Mouse (Mus musculus): ENCODE data around the gene Cd274. TPM values are rescaled to one million over a fixed set of nuclear protein-coding genes. Genes with fewer than 3 reads are reported as not detected.

Gene Cd274
- polyA plus RNA-seq, 1 experiment from 2014 or later = 0.14 TPM

DNA sequence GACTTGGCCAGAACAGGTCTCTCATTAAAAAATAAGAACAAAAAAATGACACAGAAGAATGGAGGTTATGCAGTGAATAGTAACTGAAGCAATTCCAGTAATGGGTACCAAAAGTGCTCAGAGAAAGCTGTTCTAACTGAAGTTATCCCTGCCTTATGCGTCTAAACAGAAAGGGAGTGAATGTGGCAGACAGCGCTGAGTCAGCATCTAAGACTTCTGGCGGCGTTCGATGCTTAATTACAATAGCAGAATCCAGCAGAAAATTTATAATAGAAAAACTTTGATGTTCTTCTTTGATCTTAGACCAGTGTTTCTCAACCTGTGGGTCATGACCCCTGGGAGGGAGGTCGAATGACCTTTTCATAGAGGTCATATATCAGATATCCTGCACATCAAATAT, 21.6 kb upstream of the Cd274 start:
- 82% methylated on average over 6 of the region's 6 CpGs for WGBS
- H3K27ac ChIP-seq = no peak overlapping the region

DNA sequence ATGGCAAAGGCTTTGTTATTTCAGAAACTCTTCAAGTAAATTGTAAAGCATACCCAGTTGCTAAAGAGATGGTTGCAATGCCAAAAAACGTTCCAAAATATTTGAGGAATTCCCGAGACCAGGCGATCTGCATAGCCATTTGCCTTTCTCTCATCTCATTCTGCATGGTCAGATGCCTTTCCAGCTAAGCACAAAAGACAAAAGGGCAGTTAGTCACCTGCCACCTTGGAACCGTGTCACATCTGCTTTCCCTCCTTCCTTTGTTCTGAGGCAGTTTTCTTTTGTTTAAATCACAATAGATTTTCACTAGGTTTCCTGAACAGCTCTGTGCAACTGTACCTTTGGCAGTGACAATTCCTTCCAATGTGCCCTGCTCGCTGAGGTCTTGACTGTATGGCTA, 16.3 kb upstream of the Cd274 start:
- peaks cover 5% of the 10 kb centered on the region for H3K36me3 ChIP-seq
- H3K9me3 ChIP-seq = no peaks in the 10 kb centered on the region
- H3K4me1 ChIP-seq = no peaks in the 10 kb centered on the region
- H3K4me3 ChIP-seq = no peak overlapping the region
- no peak overlapping the region for H3K27ac ChIP-seq
- no peak overlapping the region for H3K4me2 ChIP-seq (replicated peaks)
- 58% methylated on average over 5 of the region's 5 CpGs for WGBS
- no peak overlapping the region for H3K9ac ChIP-seq
- no peaks in the 10 kb centered on the region for H3K27me3 ChIP-seq
- ATAC-seq (ENCODE audit: insufficient number of reproducible peaks, insufficient read depth, low FRiP score, low TSS enrichment) = no peak

More for the DNA sequence above, 21.6 kb upstream of the Cd274 start:
- no peaks in the 10 kb centered on the region for H3K27me3 ChIP-seq
- H3K4me3 ChIP-seq = no peak overlapping the region
- H3K36me3 ChIP-seq = peaks cover 5% of the 10 kb centered on the region
- H3K9me3 ChIP-seq = no peaks in the 10 kb centered on the region
- H3K9ac ChIP-seq = no peak overlapping the region
- no peak overlapping the region for H3K4me2 ChIP-seq (replicated peaks)
- no peaks in the 10 kb centered on the region for H3K4me1 ChIP-seq
- ATAC-seq (ENCODE audit: insufficient number of reproducible peaks, insufficient read depth, low FRiP score, low TSS enrichment) = no peak

DNA sequence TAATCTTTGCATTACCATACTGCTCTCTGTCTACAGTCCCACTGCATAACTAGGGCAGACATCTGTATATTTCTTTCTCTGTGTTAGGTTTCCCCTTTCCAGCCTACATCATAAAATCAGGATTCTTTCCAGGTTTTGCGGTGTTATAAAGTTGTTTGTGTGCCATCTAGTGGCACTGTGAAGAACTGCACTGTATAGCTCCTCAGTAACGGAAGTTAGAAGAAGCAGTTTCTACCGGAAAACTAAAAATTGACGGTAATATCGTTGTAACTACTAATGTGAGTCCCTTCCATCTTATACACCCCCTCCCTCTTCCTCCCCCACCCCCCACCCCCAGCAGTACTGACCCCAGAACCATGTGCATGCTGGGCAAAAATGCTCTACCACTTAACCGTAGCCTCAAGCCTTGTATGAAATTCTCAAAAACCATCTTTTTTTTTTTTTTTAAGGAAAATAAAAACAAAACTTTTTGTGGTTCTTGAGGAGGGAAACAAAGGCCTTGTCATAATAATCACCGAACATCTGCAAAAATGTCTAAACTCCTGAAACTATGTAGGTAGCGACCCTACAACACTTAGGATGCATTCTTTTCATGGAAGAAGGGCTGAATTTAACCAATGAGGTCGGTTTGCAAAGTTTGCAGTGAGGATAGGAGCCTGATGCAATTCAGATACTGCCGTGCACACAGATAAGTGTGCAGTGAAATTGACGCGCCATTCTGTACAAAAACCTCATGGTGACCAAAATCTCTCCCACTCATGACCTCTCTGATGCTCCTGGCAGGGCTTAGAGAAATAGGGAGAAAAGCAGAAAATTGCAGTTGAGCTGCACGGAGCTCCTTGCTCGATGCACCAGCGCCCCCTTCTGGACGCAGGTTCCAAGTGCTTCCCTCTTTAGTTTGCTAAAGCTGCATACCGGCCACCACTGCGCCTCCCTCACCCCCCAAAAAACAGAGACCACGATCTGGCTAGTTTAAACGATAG, 12.1 kb upstream of the Cd274 start:
- H3K36me3 ChIP-seq = peaks cover 6% of the 10 kb centered on the region; the same call in 1 of the 2 replicates
- no peak overlapping the region for H3K27ac ChIP-seq
- WGBS = 3% methylated on average over 20 of the region's 20 CpGs
- H3K4me3 ChIP-seq = peak overlapping the region; percentile 18
- H3K4me2 ChIP-seq (replicated peaks) = peak overlapping the region; percentile 59
- H3K4me1 ChIP-seq = no peaks in the 10 kb centered on the region
- no peak overlapping the region for H3K9ac ChIP-seq
- no peaks in the 10 kb centered on the region for H3K9me3 ChIP-seq
- no peaks in the 10 kb centered on the region for H3K27me3 ChIP-seq
- ATAC-seq (ENCODE audit: insufficient number of reproducible peaks, insufficient read depth, low FRiP score, low TSS enrichment) = peak; percentile 80; the same call in 1 of the 2 replicates

DNA sequence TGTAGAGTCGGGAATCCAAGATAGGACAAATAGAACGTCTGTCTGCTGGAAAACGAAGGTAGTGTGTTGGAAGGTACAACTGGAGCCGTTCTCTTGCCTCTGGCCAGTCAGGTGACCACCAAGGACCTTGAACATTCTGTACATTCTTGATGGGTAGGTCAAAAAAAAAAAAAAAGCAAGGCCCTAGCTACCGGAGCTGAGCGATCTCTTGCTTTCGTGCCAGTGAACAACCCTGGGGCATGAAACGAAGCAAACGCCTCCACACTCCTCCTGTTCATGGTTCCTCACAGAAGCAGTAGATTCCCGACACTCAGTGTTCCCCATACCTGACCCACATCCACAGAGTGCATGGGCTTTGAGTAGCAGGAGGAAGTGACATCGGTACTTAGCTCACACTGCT, 11.0 kb upstream of the Cd274 start:
- H3K4me2 ChIP-seq (replicated peaks) = no peak overlapping the region
- ATAC-seq (ENCODE audit: insufficient number of reproducible peaks, insufficient read depth, low FRiP score, low TSS enrichment) = no peak

DNA sequence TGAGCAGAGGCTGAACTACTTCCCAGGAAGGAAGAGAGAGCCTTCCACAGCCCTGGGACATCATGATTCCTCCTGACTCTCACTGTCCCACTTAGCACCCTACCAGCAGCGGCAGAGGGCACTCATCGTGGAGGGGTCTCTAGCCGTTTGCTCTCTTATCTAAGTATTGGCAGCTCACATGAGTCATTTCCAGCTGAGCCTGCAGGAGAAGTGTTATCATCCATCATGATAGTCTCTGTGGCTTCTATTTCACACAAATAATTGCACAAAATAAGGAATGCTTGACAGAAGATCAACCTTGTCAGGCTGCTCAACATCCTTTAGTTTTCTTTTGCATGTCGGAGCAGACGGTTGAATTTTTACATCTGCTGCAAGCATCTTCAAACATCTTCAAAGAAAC, 7.0 kb upstream of the Cd274 start:
- no peak for ATAC-seq (ENCODE audit: insufficient number of reproducible peaks, insufficient read depth, low FRiP score, low TSS enrichment)
- WGBS = 79% methylated on average over 5 of the region's 5 CpGs
- H3K9me3 ChIP-seq = no peaks in the 10 kb centered on the region

More for the DNA sequence above, 11.0 kb upstream of the Cd274 start:
- H3K36me3 ChIP-seq = peaks cover 5% of the 10 kb centered on the region; the same call in 1 of the 2 replicates
- H3K9me3 ChIP-seq = no peaks in the 10 kb centered on the region
- WGBS = 83% methylated on average over 11 of the region's 11 CpGs
- no peak overlapping the region for H3K9ac ChIP-seq
- no peaks in the 10 kb centered on the region for H3K4me1 ChIP-seq
- no peak overlapping the region for H3K4me3 ChIP-seq
- no peaks in the 10 kb centered on the region for H3K27me3 ChIP-seq
- H3K27ac ChIP-seq = no peak overlapping the region

DNA sequence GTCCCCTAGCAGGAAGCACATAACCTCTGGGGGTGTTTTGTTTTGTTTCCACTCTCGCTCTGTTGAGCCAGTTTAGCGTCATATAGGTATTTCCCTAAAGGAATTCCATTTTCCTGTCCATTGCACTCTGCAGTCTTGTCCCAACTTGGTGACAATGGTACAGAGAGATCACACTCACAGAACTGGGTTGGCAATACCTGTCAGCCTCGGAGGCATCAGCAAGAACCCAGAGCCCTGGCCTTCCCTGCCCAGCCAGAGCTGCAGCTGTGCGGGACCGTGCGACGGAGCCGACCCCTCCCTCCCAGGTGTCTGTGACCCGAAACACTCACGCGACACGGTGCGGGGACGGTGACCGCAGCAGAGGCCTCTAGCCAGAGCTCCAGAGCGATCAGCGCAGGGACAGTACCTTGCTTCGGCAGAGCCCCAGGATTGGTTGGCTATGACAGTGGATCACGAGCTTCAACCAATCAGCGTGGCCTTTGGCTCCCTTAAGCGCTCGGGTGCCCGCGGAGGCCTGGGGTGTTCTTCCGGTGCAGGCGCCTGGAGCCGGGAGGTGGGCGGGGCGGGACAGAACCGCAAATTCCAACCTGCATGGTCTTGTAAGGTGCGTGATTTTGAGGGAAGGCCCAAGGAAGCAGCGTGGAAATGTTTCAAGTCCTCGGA, 5.7 kb upstream of the Cd274 start:
- 2% methylated on average over 33 of the region's 33 CpGs for WGBS
- peak overlapping the region; percentile 52 for H3K9ac ChIP-seq
- H3K4me1 ChIP-seq = no peaks in the 10 kb centered on the region
- ATAC-seq (ENCODE audit: insufficient number of reproducible peaks, insufficient read depth, low FRiP score, low TSS enrichment) = peak; percentile 97
- H3K27ac ChIP-seq = no peak overlapping the region
- no peaks in the 10 kb centered on the region for H3K9me3 ChIP-seq
- H3K4me2 ChIP-seq (replicated peaks) = peak overlapping the region; percentile 54
- peak overlapping the region; percentile 56 for H3K4me3 ChIP-seq
- H3K27me3 ChIP-seq = no peaks in the 10 kb centered on the region
- peaks cover 5% of the 10 kb centered on the region; the same call in 1 of the 2 replicates for H3K36me3 ChIP-seq

More for the DNA sequence above, 7.0 kb upstream of the Cd274 start:
- Histone ChIP-seq H3K36me3 (peaks cover 5% of the 10 kb centered on the region; the same call in 1 of the 2 replicates), H3K9ac (no peak overlapping the region), H3K4me1 (no peaks in the 10 kb centered on the region), H3K4me3 (no peak overlapping the region), H3K27me3 (no peaks in the 10 kb centered on the region), H3K4me2 (replicated peaks) (no peak overlapping the region), H3K27ac (no peak overlapping the region)

DNA sequence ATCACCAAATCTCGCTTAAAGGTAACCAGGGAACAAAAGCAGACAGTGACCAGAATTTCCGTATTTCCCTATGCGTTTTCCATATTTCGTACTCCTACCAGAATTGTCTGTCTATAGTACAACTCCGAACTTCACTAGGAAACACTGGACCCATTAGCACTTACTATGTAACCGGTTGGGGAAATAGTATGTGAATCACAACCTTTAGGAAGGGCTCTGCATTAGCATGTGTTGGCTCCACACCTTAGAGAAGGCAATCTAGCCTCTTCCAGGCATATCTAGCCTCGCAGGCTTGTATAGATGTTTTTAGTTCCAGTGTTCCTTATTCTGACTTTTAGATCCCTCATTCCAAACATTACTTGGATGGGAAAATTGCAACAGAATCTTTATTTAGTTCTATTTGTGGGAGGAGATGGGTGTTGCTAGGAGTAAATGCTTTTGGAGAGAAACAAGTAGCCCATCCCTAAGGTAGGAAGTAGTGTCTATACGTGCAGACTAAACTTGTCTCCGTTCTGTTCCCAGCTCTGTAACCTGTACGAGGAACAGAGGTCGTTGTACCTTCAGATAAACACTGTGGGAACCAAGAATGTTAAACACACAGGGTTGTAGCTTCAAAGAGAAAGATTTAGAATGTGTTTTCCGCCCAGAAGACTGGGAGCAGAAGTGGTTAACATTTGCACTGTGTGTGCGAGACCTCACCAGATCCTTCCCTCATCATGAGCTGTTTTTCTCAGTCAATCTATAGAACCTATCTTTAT, 4.9 kb upstream of the Cd274 start:
- Histone ChIP-seq H3K27ac (no peak overlapping the region), H3K4me1 (peaks cover 2% of the 10 kb centered on the region; the same call in 1 of the 2 replicates), H3K4me3 (peak overlapping the region; percentile 56), H3K9me3 (no peaks in the 10 kb centered on the region), H3K4me2 (replicated peaks) (peak overlapping the region; percentile 54), H3K27me3 (no peaks in the 10 kb centered on the region), H3K9ac (no peak overlapping the region), H3K36me3 (peaks cover 5% of the 10 kb centered on the region; the same call in 1 of the 2 replicates)
- ATAC-seq (ENCODE audit: insufficient number of reproducible peaks, insufficient read depth, low FRiP score, low TSS enrichment) = no peak
- WGBS = 51% methylated on average over 13 of the region's 13 CpGs

DNA sequence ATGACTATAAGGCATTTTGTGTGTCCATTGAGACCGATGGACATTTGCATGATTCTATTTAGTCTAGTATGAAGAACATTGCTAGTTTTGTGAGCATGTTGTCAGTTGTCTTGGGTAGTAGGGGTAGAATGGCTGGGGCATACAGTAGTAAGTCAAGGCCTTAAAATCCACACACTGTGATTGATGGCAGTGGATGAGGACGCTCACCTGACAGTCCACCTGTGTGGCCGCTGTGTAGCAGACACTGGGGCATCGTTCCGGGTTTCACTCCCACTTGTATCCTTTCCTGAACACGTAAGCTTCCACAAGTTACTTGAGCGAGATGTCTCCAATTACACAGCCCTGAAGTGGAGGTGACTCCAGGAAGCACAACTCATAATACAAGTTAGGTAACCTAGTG, 3.7 kb upstream of the Cd274 start:
- no peak for ATAC-seq (ENCODE audit: insufficient number of reproducible peaks, insufficient read depth, low FRiP score, low TSS enrichment)
- H3K9me3 ChIP-seq = no peaks in the 10 kb centered on the region
- H3K4me2 ChIP-seq (replicated peaks) = no peak overlapping the region
- no peaks in the 10 kb centered on the region for H3K27me3 ChIP-seq
- peaks cover 5% of the 10 kb centered on the region; the same call in 1 of the 2 replicates for H3K4me1 ChIP-seq
- H3K27ac ChIP-seq = no peak overlapping the region
- H3K9ac ChIP-seq = no peak overlapping the region
- no peak overlapping the region for H3K4me3 ChIP-seq
- WGBS = 78% methylated on average over 7 of the region's 7 CpGs
- H3K36me3 ChIP-seq = peaks cover 5% of the 10 kb centered on the region; the same call in 1 of the 2 replicates

DNA sequence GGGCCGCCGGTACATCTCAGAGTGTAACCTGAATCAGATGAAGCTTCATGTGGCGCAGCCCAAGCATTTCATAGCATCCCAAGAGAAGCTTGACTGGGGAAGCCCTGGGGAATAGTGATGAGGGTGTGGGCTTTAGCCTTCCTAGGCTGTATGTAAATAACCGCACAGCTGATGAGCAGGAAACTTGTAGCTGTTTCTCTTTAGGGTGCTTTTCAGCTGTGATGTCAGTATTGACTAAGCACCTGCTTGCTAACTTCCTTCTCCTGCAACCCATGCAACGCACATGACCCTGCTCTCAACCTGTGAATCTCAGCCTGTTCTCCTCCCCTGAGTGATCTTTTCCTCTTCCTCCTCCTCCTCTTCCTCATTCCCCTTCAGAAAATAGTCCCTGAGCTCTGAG, 3.2 kb upstream of the Cd274 start:
- H3K9me3 ChIP-seq = no peaks in the 10 kb centered on the region
- no peak for ATAC-seq (ENCODE audit: insufficient number of reproducible peaks, insufficient read depth, low FRiP score, low TSS enrichment)
- H3K4me1 ChIP-seq = peaks cover 5% of the 10 kb centered on the region; the same call in 1 of the 2 replicates
- no peak overlapping the region for H3K9ac ChIP-seq
- peaks cover under 1% of the 10 kb centered on the region; the same call in 1 of the 2 replicates for H3K36me3 ChIP-seq
- H3K4me2 ChIP-seq (replicated peaks) = no peak overlapping the region
- 70% methylated on average over 5 of the region's 5 CpGs for WGBS
- H3K4me3 ChIP-seq = no peak overlapping the region
- H3K27ac ChIP-seq = no peak overlapping the region
- no peaks in the 10 kb centered on the region for H3K27me3 ChIP-seq

DNA sequence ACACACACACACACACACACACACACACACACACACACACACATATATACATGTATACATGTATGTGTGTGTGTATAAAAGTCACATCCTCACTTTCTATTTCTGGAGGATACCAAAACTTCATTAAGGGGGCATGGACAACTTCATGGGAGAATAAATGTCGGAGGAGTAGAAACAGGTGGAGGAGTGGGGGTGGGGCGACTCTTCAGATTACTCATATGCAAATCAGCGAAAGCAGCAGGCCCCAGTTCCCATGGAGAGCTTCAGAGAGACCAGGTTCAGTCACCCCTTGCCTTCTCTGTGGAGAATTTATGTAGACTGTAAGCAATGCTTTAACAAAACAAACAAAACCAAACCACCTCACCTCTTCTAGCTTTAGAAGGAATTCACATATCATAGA, 2.1 kb upstream of the Cd274 start:
- WGBS = 24% methylated on average over 3 of the region's 3 CpGs
- H3K9ac ChIP-seq = no peak overlapping the region
- H3K27ac ChIP-seq = no peak overlapping the region
- no peak overlapping the region for H3K4me3 ChIP-seq
- no peaks in the 10 kb centered on the region for H3K27me3 ChIP-seq
- no peak for ATAC-seq (ENCODE audit: insufficient number of reproducible peaks, insufficient read depth, low FRiP score, low TSS enrichment)
- H3K36me3 ChIP-seq = no peaks in the 10 kb centered on the region
- no peak overlapping the region for H3K4me2 ChIP-seq (replicated peaks)
- H3K9me3 ChIP-seq = no peaks in the 10 kb centered on the region
- H3K4me1 ChIP-seq = peaks cover 5% of the 10 kb centered on the region; the same call in 1 of the 2 replicates
